Comparison of ENCODE assay signal across 12 mouse cellular contexts in the genomic region with DNA sequence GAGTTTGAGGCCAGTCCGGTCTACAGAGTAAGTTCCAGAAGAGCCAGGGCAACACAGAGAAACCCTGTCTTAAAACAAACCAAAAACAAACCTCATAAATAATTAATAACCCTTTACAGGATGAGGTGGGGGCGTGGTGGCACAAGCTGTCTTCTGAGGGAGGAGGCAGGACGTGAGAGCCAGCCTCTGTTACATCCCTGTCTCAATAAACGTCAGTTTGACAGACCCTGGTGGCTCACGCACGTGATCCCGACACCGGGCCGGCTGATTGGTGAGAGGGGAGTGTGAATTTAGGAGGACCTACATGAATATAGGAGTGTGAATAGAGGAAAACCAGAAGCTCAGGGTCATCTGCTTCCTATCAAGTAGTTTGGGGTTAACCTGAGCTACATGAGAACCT. TPM values are rescaled to one million over a fixed set of nuclear protein-coding genes. Genes with fewer than 3 reads are reported as not detected.
DNase-seq lines count a peak whose midpoint lies in the region; ATAC-seq lines count a peak whose summit lies in the region.
"Had no signal": no experiment of that assay in that cellular context is flagged by ENCODE, and none has a peak within 500 bp of the region (broad histone marks: within the 10 kb centered on the region; RNA-seq: fewer than 3 reads in every experiment).

No protein-coding gene starts in this region.

- H3K4me2 ChIP-seq in heart, embryonic 13.5 days, result peak overlapping the region; percentile 6; the same call in 1 of the 2 replicates
- H3K4me2 ChIP-seq in embryonic facial prominence, embryonic 14.5 days (ENCODE audit: low read depth, low read length), result no peak overlapping the region

- no peaks in the 10 kb centered on the region for H3K9me3 ChIP-seq in heart, embryonic 13.5 days
- no peaks in the 10 kb centered on the region for H3K9me3 ChIP-seq in megakaryocyte, embryonic 14.5 days
- no peaks in the 10 kb centered on the region for H3K9me3 ChIP-seq in embryonic facial prominence, embryonic 14.5 days (ENCODE audit: control insufficient read depth, low read length)
- H3K9me3 ChIP-seq: neural tube, embryonic 15.5 days had no signal

- 0 out of 2 replicates have a peak overlapping the region, but pooled peaks have one; percentile 41 for H3K9ac ChIP-seq in heart, embryonic 13.5 days
- H3K9ac ChIP-seq in embryonic facial prominence, embryonic 14.5 days (ENCODE audit: low read depth, low read length), result no peak overlapping the region

- peaks cover 88% of the 10 kb centered on the region for H3K79me2 ChIP-seq in macrophage (ENCODE audit: inconsistent target)

- ATAC-seq in heart, embryonic 13.5 days (ENCODE audit: extremely low read depth, insufficient number of reproducible peaks, low FRiP score, low TSS enrichment), result no peak
- no peak for ATAC-seq in megakaryocyte, adult 5-6 weeks (ENCODE audit: poor library complexity, severe bottlenecking)
- ATAC-seq in embryonic facial prominence, embryonic 14.5 days (ENCODE audit: low read depth), result no peak

- H3K4me3 ChIP-seq in heart, embryonic 13.5 days, result no peak overlapping the region
- peak overlapping the region; percentile 100 for H3K4me3 ChIP-seq in megakaryocyte, embryonic 14.5 days (replicated peaks)
- no peak overlapping the region for H3K4me3 ChIP-seq in embryonic facial prominence, embryonic 14.5 days (ENCODE audit: low read depth, low read length)
- peak overlapping the region; percentile 94; the same call in 1 of the 2 replicates for H3K4me3 ChIP-seq in macrophage (ENCODE audit: inconsistent target)
- H3K4me3 ChIP-seq: neural tube, embryonic 15.5 days had no signal

- 59% methylated on average over 9 of the region's 9 CpGs for WGBS in heart, embryonic 13.5 days
- 61% methylated on average over 9 of the region's 9 CpGs for WGBS in embryonic facial prominence, embryonic 14.5 days
- 44% methylated on average over 9 of the region's 9 CpGs for WGBS in macrophage (ENCODE audit: missing documents)

- DNase-seq in heart, adult 11 months, result no peak
- no peak for DNase-seq in embryonic facial prominence, embryonic 14.5 days (ENCODE audit: low spot score)
- no peak for DNase-seq in layer of hippocampus, adult 8-10 months (ENCODE audit: low spot score in 2 of 2)
- no peak for DNase-seq in layer of hippocampus, adult 11-12 months (ENCODE audit: low spot score)
- DNase-seq: cerebellum, postnatal 14 days had no signal

- H3K36me3 ChIP-seq in heart, embryonic 13.5 days, result no peaks in the 10 kb centered on the region
- H3K36me3 ChIP-seq in megakaryocyte, embryonic 14.5 days (replicated peaks; ENCODE audit: low read length), result peaks cover 57% of the 10 kb centered on the region
- H3K36me3 ChIP-seq in embryonic facial prominence, embryonic 14.5 days (ENCODE audit: control insufficient read depth, insufficient read depth, low read length), result no peaks in the 10 kb centered on the region
- no peaks in the 10 kb centered on the region for H3K36me3 ChIP-seq in macrophage (ENCODE audit: inconsistent target)
- H3K36me3 ChIP-seq: neural tube, embryonic 15.5 days had no signal

- H3K27ac ChIP-seq in heart, embryonic 13.5 days (replicated peaks), result peak overlapping the region; percentile 33; the same call in 1 of the 2 replicates
- H3K27ac ChIP-seq in embryonic facial prominence, embryonic 14.5 days (replicated peaks; ENCODE audit: low read depth, low read length), result 0 out of 2 replicates have a peak overlapping the region, but pooled peaks have one; percentile 24
- peak overlapping the region; percentile 82 for H3K27ac ChIP-seq in macrophage

- H3K4me1 ChIP-seq in heart, embryonic 13.5 days, result peaks cover 54% of the 10 kb centered on the region
- H3K4me1 ChIP-seq in megakaryocyte, embryonic 14.5 days, result peaks cover 98% of the 10 kb centered on the region
- H3K4me1 ChIP-seq in embryonic facial prominence, embryonic 14.5 days (ENCODE audit: control insufficient read depth, insufficient read depth, low read length), result peaks cover 33% of the 10 kb centered on the region

- H3K27me3 ChIP-seq in heart, embryonic 13.5 days (replicated peaks), result no peaks in the 10 kb centered on the region
- no peaks in the 10 kb centered on the region for H3K27me3 ChIP-seq in megakaryocyte, embryonic 14.5 days (replicated peaks)
- no peaks in the 10 kb centered on the region for H3K27me3 ChIP-seq in embryonic facial prominence, embryonic 14.5 days (replicated peaks; ENCODE audit: control insufficient read depth, insufficient read depth, low read length)
- H3K27me3 ChIP-seq: neural tube, embryonic 15.5 days had no signal

RNA-seq across cellular contexts. Expression of a gene that starts 3.9 kb away (rescaled TPM):
- 16.2 and 17.5 TPM in 2 replicates for polyA plus RNA-seq in heart, embryonic 13.5 days (2015; fragmentation: Nextera tagmentation; extraction: Ambion mirVana)
- 145 and 281 TPM in 2 replicates for polyA plus RNA-seq in megakaryocyte, embryonic 14.5 days (2012; ENCODE audit: insufficient read depth, low replicate concordance)
- 89.4 and 92.0 TPM in 2 replicates for total RNA-seq in megakaryocyte, adult 5-6 weeks (2015)
- 41.7 and 44.5 TPM in 2 replicates for total RNA-seq in megakaryocyte, adult 5-6 weeks (2017)
- polyA plus RNA-seq in embryonic facial prominence, embryonic 14.5 days (2014; fragmentation: Nextera tagmentation; extraction: Ambion mirVana), result 25.1 and 25.4 TPM in 2 replicates
- 10 to 100 TPM in 4 of 26 experiments, 1 to 10 TPM in 19, under 1 TPM in 3; 0.80 to 13.9 (median 2.9) TPM for total RNA-seq in macrophage (2018; cell fraction: chromatin; rRNA removed)
- total RNA-seq in macrophage (2018; cell fraction: cytosol; rRNA removed), result 10 to 100 TPM; 19.1 to 54.3 (median 38.6) TPM
- 10 to 100 TPM in 24 of 26 experiments, 1 to 10 TPM in 2; 3.1 to 38.2 (median 20.4) TPM for total RNA-seq in macrophage (2018; cell fraction: nucleus; rRNA removed)
- 34.3 to 56.4 TPM (median 38.4 TPM) in 3 replicates for polyA plus RNA-seq in macrophage (2018)
- 10 to 100 TPM; 14.3 to 24.0 (median 18.8) TPM for total RNA-seq in layer of hippocampus, adult 8-10 months (2022)

RNA-seq across cellular contexts. Expression of a gene that starts 55.7 kb away (rescaled TPM):
- not detected in 2 replicates for polyA plus RNA-seq in heart, embryonic 13.5 days (2015; fragmentation: Nextera tagmentation; extraction: Ambion mirVana)
- 0.77 TPM in 1 of 2 replicates, not detected in the other for polyA plus RNA-seq in megakaryocyte, embryonic 14.5 days (2012; ENCODE audit: insufficient read depth, low replicate concordance)
- not detected in 2 replicates for total RNA-seq in megakaryocyte, adult 5-6 weeks (2015)
- not detected in 2 replicates for total RNA-seq in megakaryocyte, adult 5-6 weeks (2017)
- polyA plus RNA-seq in embryonic facial prominence, embryonic 14.5 days (2014; fragmentation: Nextera tagmentation; extraction: Ambion mirVana), result not detected in 2 replicates
- not detected for total RNA-seq in macrophage (2018; cell fraction: chromatin; rRNA removed)
- not detected for total RNA-seq in macrophage (2018; cell fraction: cytosol; rRNA removed)
- not detected for total RNA-seq in macrophage (2018; cell fraction: nucleus; rRNA removed)
- not detected in 3 replicates for polyA plus RNA-seq in macrophage (2018)
- total RNA-seq in layer of hippocampus, adult 8-10 months (2022), result under 1 TPM in 2 of 4 experiments, not detected in 2; 0.67 to 0.80 TPM
- total RNA-seq: gastrocnemius, postnatal 14 days; heart, postnatal 36 days had no signal
- polyA plus RNA-seq: neural tube, embryonic 15.5 days had no signal

Comparison
In these comparisons a context has a peak if more than half of its experiments do, and no peak if none do; other contexts are left out.
1. H3K27ac ChIP-seq: peak in every context shown above with its lines; median percentile 82 in macrophage; 33 in heart, embryonic 13.5 days; 24 in embryonic facial prominence, embryonic 14.5 days.
2. H3K4me3 ChIP-seq: peak in megakaryocyte, embryonic 14.5 days (single experiment) and macrophage (single experiment); none in heart, embryonic 13.5 days (single experiment) and embryonic facial prominence, embryonic 14.5 days (single experiment).